ENCODE assay signal across 16 mouse cellular contexts in genomic region chr11:36481086-36481485, GRCm38 (mm10).
"Had no signal": no experiment of that assay in that cellular context is flagged by ENCODE, and none has a peak within 500 bp of the region (broad histone marks: within the 10 kb centered on the region; RNA-seq: fewer than 3 reads in every experiment).

No protein-coding gene starts in this region.

- H3K4me1 ChIP-seq: liver, embryonic 12.5 days; liver, embryonic 15.5 days had no signal

- DNase-seq: kidney, adult 2 months; kidney, postnatal 25 days; layer of hippocampus, adult 9-11 months; liver; lung, adult 18-20 months; thymus, adult 18-20 months; thymus, postnatal 36 days had no signal

- H3K9me3 ChIP-seq: limb, embryonic 10.5 days; limb, embryonic 13.5 days; liver, embryonic 12.5 days; liver, embryonic 15.5 days; neural tube, embryonic 12.5 days had no signal

- H3K4me2 ChIP-seq: limb, embryonic 13.5 days; liver, embryonic 12.5 days; liver, embryonic 15.5 days; neural tube, embryonic 12.5 days had no signal

- H3K9ac ChIP-seq: limb, embryonic 13.5 days; liver, embryonic 12.5 days; liver, embryonic 15.5 days; neural tube, embryonic 12.5 days had no signal

- H3K27me3 ChIP-seq: liver, embryonic 12.5 days; liver, embryonic 15.5 days; neural tube, embryonic 12.5 days had no signal

- H3K36me3 ChIP-seq: limb, embryonic 10.5 days; limb, embryonic 13.5 days; liver, embryonic 12.5 days; liver, embryonic 15.5 days; neural tube, embryonic 12.5 days had no signal

- H3K4me3 ChIP-seq: layer of hippocampus, adult 2 months; limb, embryonic 10.5 days; limb, embryonic 13.5 days; liver, embryonic 12.5 days; liver, embryonic 15.5 days; neural tube, embryonic 12.5 days had no signal

- H3K27ac ChIP-seq: kidney, postnatal 0 days; layer of hippocampus, adult 2 months; limb, embryonic 10.5 days; limb, embryonic 13.5 days; liver, embryonic 12.5 days; liver, embryonic 15.5 days; macrophage; neural tube, embryonic 12.5 days had no signal

- ATAC-seq: intestine, postnatal 0 days; liver, embryonic 12.5 days had no signal
